Mouse (Mus musculus) liver, adult 2 months (tissue): ENCODE data around the gene Dcpp3. TPM values are rescaled to one million over a fixed set of nuclear protein-coding genes. Genes with fewer than 3 reads are reported as not detected.

Source experiments
- DNase-seq: peaks from one replicate; pipeline ENCODE4 v3.0.0-alpha.2; 2011; ENCODE audit warnings: low read depth, low spot score; ENCODE audit errors: extremely low read depth
- H3K27ac ChIP-seq: fragments of 200-500 bp; replicated peaks from 2 replicates; pipeline ENCODE4 v1.5.1; 2012; ENCODE audit warnings: low read depth, mild to moderate bottlenecking, control low read depth, inconsistent platforms, low read length; ENCODE audit not compliant: insufficient read depth
- H3K27me3 ChIP-seq: fragments of 200-500 bp; 2 replicates; pipeline ENCODE4 v1.6.1; 2012; ENCODE audit warnings: mild to moderate bottlenecking, moderate library complexity, low read length, inconsistent platforms; ENCODE audit not compliant: control insufficient read depth, insufficient read depth
- H3K36me3 ChIP-seq: fragments of 200-500 bp; 2 replicates; pipeline ENCODE4 v1.6.1; 2012; ENCODE audit warnings: low read length, inconsistent platforms; ENCODE audit not compliant: control insufficient read depth, insufficient read depth
- H3K4me1 ChIP-seq: fragments of 200-500 bp; 2 replicates; pipeline ENCODE4 v1.6.1; 2011; ENCODE audit warnings: low read length; ENCODE audit not compliant: control insufficient read depth, insufficient read depth
- H3K4me3 ChIP-seq: fragments of 200-500 bp; 2 replicates; pipeline ENCODE4 v1.5.1; 2011; ENCODE audit warnings: low read depth, mild to moderate bottlenecking, control low read depth, low read length, moderate library complexity; ENCODE audit not compliant: insufficient read depth
- H3K79me2 ChIP-seq: fragments of 200-500 bp; 2 replicates; pipeline ENCODE4 v1.6.1; 2012; ENCODE audit warnings: inconsistent platforms, mild to moderate bottlenecking, low read length, moderate library complexity; ENCODE audit not compliant: control insufficient read depth, insufficient read depth
- H3K9ac ChIP-seq: fragments of 200-500 bp; 2 replicates; pipeline ENCODE4 v1.6.1; 2012; ENCODE audit warnings: low read depth, mild to moderate bottlenecking, control low read depth, inconsistent platforms, low read length
- CTCF ChIP-seq: fragments of 200-500 bp; IDR thresholded peaks from 2 replicates; pipeline ENCODE4 v1.5.1; 2011; ENCODE audit warnings: low read depth, low read length, control low read depth
- POLR2A ChIP-seq: fragments of 200-500 bp; IDR thresholded peaks from 2 replicates; pipeline ENCODE4 v1.6.1; 2011; ENCODE audit warnings: low read length, control low read depth; ENCODE audit not compliant: insufficient read depth; ENCODE audit errors: extremely low read depth
- WGBS: fragments of 180-500 bp; shearing (Covaris S2); methylation state at CpG from one replicate; pipeline ENCODE4 v1.1.7; 2018; 5-methylcytosine and 5-hydroxymethylcytosine counted together
- polyA plus RNA-seq: library from polyadenylated mRNA; depleted of rRNA; stranded (reverse); fragments of >200 nt; gene quantifications from 2 replicates; pipeline ENCODE4 v1.2.3, GENCODE M21; 2012
- total RNA-seq: library from RNA; depleted of rRNA; stranded (reverse); fragments of >200 nt; gene quantifications from 2 replicates; pipeline ENCODE4 v1.2.3, GENCODE M21; 2014

The Dcpp3 gene
- total and polyA plus RNA-seq, 2 experiments: not detected

DNA sequence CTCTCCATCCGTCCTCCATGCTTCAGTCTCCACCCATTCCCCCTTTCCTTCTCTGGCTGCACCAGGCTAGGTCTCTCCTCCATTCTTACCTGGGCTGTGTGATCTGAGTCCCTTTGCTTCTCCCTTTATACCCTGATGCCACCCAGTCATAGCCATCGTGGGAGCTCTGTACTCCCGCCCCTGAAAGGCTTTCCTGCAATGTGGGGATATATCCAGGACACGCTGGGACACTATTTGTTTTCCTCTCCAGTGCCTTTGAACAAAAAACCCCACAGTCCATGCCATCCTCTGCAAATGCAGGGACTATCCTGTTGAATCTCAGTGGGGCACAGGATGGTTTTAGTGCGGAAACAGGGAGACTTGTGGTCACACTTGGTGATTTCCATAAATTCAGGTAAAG lies 37.9 kb downstream of the Dcpp3 start, which contains the start of gene Sbpl:
Gene Sbpl (minus strand): TSS at position 101 of the 400 bp plus-strand sequence.
- no peak for TF ChIP-seq POLR2A
- no peak for TF ChIP-seq CTCF
- H3K27me3 ChIP-seq: no peaks in the 10 kb centered on the region
- no peaks in the 10 kb centered on the region for H3K36me3 ChIP-seq
- WGBS: 75% methylated on average over 5 of the region's 5 CpGs
- H3K79me2 ChIP-seq: no peaks in the 10 kb centered on the region
- H3K4me1 ChIP-seq: no peaks in the 10 kb centered on the region
- H3K4me3 ChIP-seq: no peak within 1 kb of the TSS
- no peak for DNase-seq
- H3K27ac ChIP-seq: no peak within 1 kb of the TSS
- H3K9ac ChIP-seq: no peak within 1 kb of the TSS

DNA sequence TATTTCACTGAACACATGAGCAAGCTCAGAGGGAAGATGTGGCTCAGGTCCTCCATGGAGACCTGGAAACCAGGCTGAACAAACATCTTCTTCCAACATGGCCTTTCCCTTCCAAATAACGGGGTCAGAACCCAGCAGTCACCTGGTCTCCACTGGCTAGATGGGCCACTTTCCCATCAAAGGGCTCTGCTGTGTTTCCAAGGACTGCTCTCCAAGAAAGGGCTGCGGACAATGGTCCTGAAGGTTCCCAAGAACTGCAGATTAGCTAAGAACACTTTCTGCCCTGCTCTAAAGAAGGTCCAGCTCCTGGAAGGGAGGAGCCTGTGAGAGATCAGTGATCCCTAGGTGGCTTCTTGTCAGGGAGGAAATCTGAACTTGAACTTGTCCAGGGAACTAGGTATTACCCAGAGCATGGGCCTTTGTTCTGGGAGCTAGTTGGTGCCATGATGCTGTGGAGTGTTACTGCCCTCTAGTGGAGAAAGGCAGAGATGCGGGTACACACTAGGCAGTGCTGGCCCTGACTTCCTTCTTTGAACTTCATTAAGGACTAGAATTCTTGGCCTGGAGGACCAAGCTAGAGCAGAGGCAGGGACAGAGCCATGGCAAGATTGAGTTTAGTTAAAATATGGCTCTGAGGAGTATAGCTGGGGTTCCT lies 43.0 kb downstream of the Dcpp3 start:
- peak; percentile 86 for TF ChIP-seq CTCF
- no peak for TF ChIP-seq POLR2A
- H3K4me3 ChIP-seq: no peak overlapping the region
- H3K9ac ChIP-seq: no peak overlapping the region
- H3K27ac ChIP-seq: no peak overlapping the region
- 39% methylated on average over 3 of the region's 3 CpGs for WGBS
- H3K4me1 ChIP-seq: no peaks in the 10 kb centered on the region
- H3K27me3 ChIP-seq: no peaks in the 10 kb centered on the region
- DNase-seq: peak; percentile 55
- H3K36me3 ChIP-seq: no peaks in the 10 kb centered on the region
- no peaks in the 10 kb centered on the region for H3K79me2 ChIP-seq

DNA sequence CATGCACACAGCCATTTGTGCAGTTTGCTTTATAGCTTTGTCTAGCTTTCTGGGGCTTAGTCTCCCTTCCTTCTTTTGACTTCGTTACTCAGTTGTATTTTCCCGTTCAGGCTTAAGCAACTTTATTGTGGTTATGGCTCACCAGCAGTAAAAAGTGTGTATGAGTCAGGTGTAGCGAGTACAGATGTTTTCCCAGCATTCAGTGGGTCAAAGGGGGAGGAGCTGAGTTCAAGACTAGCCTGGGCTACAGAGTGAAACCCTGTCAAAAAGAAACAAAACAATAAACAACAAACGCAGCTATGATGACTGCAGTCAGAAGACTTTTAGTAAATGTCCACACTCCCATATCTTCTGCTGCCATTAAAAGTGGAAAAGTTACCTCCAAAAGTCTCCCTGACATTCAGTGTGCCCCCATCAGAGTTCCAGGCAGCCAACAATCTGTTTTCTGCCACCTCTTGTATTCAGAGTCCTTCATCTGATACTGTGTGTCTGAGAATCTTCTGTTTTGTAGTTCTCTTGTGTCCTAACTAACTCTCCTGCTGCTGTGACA lies 44.4 kb downstream of the Dcpp3 start:
- Histone ChIP-seq H3K27me3 (no peaks in the 10 kb centered on the region), H3K27ac (no peak overlapping the region), H3K4me1 (no peaks in the 10 kb centered on the region), H3K36me3 (no peaks in the 10 kb centered on the region), H3K79me2 (no peaks in the 10 kb centered on the region), H3K4me3 (no peak overlapping the region), H3K9ac (no peak overlapping the region)
- TF ChIP-seq POLR2A: no peak
- TF ChIP-seq CTCF: no peak
- DNase-seq: no peak
- WGBS: 76% methylated on average over 4 of the region's 4 CpGs

DNA sequence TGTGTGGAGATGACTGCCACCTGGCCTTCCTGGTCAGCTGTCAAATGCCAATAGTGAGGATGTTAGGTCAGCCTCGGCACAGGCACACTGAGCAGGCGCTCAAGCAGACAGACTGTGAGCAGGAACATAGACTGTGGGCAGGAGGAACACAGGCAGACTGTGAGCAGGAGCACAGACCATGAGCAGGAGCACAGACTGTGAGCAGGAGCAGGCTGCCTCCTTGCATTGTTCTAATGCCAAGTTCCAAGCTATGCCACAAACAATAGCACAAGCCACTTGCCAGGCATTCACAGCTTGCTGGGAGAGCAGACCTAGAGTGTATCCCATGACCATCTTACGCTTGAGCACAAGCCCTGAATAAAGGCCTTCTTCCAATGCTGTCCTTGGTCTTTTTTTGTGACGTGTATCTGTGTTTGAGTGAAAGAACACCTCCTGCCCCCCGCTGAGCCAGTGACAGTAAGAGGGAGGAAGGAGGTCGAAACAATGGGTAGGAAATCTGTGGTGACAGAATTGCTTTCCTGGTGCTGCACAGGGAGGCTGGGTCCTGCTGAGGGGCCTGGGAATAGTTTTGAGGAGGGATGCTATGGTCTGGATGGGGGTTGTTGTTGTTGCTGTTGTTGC lies 48.7 kb downstream of the Dcpp3 start:
- Histone ChIP-seq H3K27me3 (no peaks in the 10 kb centered on the region), H3K4me1 (no peaks in the 10 kb centered on the region), H3K36me3 (no peaks in the 10 kb centered on the region), H3K27ac (no peak overlapping the region), H3K9ac (no peak overlapping the region), H3K79me2 (no peaks in the 10 kb centered on the region), H3K4me3 (no peak overlapping the region)
- WGBS: 69% methylated on average over 6 of the region's 6 CpGs
- TF ChIP-seq CTCF (no peak), POLR2A (no peak)
- DNase-seq: no peak

DNA sequence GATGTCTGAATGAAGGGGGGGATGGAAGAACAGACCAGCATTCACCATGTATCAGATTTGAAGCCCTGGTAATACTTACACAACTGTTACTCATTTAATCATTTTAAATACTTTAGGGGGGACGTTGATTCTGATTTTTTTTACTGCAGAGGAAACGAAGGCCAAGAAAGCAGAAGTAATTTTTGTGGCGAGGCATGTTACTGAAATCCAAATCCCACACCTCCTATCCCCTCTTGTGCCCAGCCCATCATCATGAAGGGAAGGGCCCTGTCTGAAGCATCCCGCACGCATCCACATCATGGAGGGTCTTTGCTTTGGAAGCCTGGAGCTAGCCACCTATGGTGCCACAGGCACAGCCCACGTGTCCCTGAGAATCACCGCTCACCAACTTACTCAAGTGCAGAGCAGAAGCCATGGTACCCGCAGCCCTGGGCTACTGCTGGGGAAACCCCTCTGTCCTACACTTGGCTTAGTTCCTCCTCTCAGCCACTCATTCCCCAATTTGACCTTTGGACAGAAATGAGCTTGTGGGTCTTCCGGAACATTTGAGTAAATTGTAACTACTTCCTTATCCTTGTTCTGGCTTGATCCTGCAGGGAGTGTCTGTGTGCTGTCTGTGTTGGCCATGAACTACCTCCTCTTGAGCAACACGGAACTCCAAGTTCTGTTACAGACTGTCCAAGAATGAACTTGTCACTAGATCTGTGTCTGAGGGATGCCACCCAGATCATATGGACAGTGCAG lies 49.6 kb downstream of the Dcpp3 start:
- WGBS: 75% methylated on average over 10 of the region's 10 CpGs
- Histone ChIP-seq H3K79me2 (no peaks in the 10 kb centered on the region), H3K27me3 (no peaks in the 10 kb centered on the region), H3K27ac (no peak overlapping the region), H3K4me3 (no peak overlapping the region), H3K36me3 (no peaks in the 10 kb centered on the region), H3K9ac (no peak overlapping the region), H3K4me1 (no peaks in the 10 kb centered on the region)
- DNase-seq: peak; percentile 56
- no peak for TF ChIP-seq POLR2A
- TF ChIP-seq CTCF: no peak
